Mouse (Mus musculus): ENCODE data around the gene Wt1. TPM values are rescaled to one million over a fixed set of nuclear protein-coding genes. Genes with fewer than 3 reads are reported as not detected.

Wt1 gene
- polyA plus RNA-seq, 1 experiment from 2014 or later, result 8.1 TPM

- H3K36me3 ChIP-seq (ENCODE audit: control insufficient read depth, insufficient read depth, low read length), result no peaks in the 10 kb centered on the region
- no peak for ATAC-seq
- H3K27ac ChIP-seq (ENCODE audit: low read length), result no peak overlapping the region
- no peak overlapping the region for H3K9ac ChIP-seq (ENCODE audit: low read depth, low read length)
- H3K9me3 ChIP-seq (ENCODE audit: control insufficient read depth, low read length), result no peaks in the 10 kb centered on the region
- H3K27me3 ChIP-seq (replicated peaks; ENCODE audit: control insufficient read depth, insufficient read depth, low read length), result no peaks in the 10 kb centered on the region
- no peak overlapping the region for H3K4me2 ChIP-seq (ENCODE audit: low read depth, low read length)
- H3K4me1 ChIP-seq (ENCODE audit: control insufficient read depth, insufficient read depth, low read length), result no peaks in the 10 kb centered on the region
- 88% methylated on average over 1 of the region's 1 CpGs for WGBS
- H3K4me3 ChIP-seq (ENCODE audit: low read length), result no peak overlapping the region
Observed at GRCm38 (mm10) chr2:105153046-105153445, 26.7 kb downstream of the Wt1 start.

DNA sequence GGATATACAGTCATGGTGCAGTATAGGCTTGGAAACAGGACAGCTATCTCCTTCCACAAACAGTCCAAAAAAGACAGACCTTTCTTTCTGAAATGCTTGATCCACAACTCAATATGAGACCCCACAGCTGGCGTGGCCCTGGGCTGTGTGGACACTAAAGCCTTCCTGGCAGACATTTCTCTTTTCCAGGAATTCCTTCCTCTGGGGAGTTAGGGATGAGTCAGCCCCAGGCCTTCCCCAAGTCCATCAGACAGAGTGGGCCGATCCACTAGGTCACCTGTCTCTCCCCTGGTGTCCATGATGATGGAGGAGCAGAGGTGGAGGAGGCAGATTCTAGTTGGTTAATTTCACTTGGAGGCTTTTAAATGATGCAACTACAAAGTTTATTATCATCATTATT is 34.6 kb downstream of the Wt1 start:
- no peaks in the 10 kb centered on the region for H3K27me3 ChIP-seq (replicated peaks; ENCODE audit: control insufficient read depth, insufficient read depth, low read length)
- H3K4me1 ChIP-seq (ENCODE audit: control insufficient read depth, insufficient read depth, low read length), result no peaks in the 10 kb centered on the region
- H3K4me3 ChIP-seq (ENCODE audit: low read length), result no peak overlapping the region
- H3K9ac ChIP-seq (ENCODE audit: low read depth, low read length), result no peak overlapping the region
- no peak for ATAC-seq
- H3K27ac ChIP-seq (ENCODE audit: low read length), result no peak overlapping the region
- 69% methylated on average over 2 of the region's 2 CpGs for WGBS
- no peaks in the 10 kb centered on the region for H3K36me3 ChIP-seq (ENCODE audit: control insufficient read depth, insufficient read depth, low read length)
- H3K4me2 ChIP-seq (ENCODE audit: low read depth, low read length), result no peak overlapping the region
- no peaks in the 10 kb centered on the region for H3K9me3 ChIP-seq (ENCODE audit: control insufficient read depth, low read length)

DNA sequence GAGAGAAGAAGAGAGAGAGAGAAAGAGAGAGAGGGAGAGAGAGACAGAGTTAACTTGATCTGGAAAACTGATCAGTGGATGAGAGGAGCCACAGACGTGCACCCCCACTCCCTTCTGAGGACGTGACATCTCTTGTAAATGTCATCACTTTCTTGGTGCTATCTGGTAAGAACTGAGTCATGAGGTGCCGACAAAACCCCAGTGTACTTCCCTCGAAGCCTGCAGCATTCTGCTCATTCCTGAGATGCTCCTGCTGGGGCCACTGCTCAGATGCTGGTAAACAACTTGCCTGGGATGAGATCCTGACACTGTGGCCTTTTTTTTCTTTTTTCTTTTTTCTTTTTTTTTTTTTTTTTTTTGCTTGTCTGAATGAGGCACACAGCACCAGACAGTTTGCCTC is 36.4 kb downstream of the Wt1 start:
- ATAC-seq, result no peak
- H3K36me3 ChIP-seq (ENCODE audit: control insufficient read depth, insufficient read depth, low read length), result no peaks in the 10 kb centered on the region
- no peaks in the 10 kb centered on the region for H3K9me3 ChIP-seq (ENCODE audit: control insufficient read depth, low read length)
- 20% methylated on average over 4 of the region's 4 CpGs for WGBS
- no peak overlapping the region for H3K9ac ChIP-seq (ENCODE audit: low read depth, low read length)
- H3K4me3 ChIP-seq (ENCODE audit: low read length), result no peak overlapping the region
- no peak overlapping the region for H3K27ac ChIP-seq (ENCODE audit: low read length)
- H3K4me2 ChIP-seq (ENCODE audit: low read depth, low read length), result no peak overlapping the region
- no peaks in the 10 kb centered on the region for H3K27me3 ChIP-seq (replicated peaks; ENCODE audit: control insufficient read depth, insufficient read depth, low read length)
- no peaks in the 10 kb centered on the region for H3K4me1 ChIP-seq (ENCODE audit: control insufficient read depth, insufficient read depth, low read length)

- no peak for ATAC-seq
- Histone ChIP-seq H3K4me2 (ENCODE audit: low read depth, low read length) (no peak overlapping the region), H3K9me3 (ENCODE audit: control insufficient read depth, low read length) (no peaks in the 10 kb centered on the region), H3K27me3 (replicated peaks; ENCODE audit: control insufficient read depth, insufficient read depth, low read length) (no peaks in the 10 kb centered on the region), H3K36me3 (ENCODE audit: control insufficient read depth, insufficient read depth, low read length) (no peaks in the 10 kb centered on the region), H3K4me3 (ENCODE audit: low read length) (no peak overlapping the region), H3K9ac (ENCODE audit: low read depth, low read length) (no peak overlapping the region), H3K4me1 (ENCODE audit: control insufficient read depth, insufficient read depth, low read length) (no peaks in the 10 kb centered on the region), H3K27ac (ENCODE audit: low read length) (no peak overlapping the region)
- 72% methylated on average over 3 of the region's 3 CpGs for WGBS
Observed at GRCm38 (mm10) chr2:105168137-105168536, 41.8 kb downstream of the Wt1 start.

DNA sequence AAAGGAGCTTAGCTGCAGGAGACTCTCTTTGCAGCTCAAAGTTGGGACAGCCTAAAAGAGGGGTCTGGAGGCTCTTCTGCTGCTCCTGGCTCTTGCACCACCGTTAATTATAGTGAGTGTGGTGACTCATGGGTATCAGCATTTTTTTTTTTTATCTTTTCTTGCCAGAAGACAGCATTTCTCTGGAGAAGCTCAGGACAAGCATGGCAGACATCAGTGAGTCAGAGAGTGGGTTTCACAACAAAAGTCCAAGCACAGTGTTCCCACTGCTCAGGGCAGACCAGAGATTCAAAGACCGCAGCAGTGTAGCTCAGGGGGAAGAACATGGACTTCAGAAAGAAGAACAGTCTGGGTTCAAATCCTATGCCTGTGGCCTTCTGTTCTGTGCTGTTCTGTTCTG is 47.9 kb downstream of the Wt1 start:
- no peak overlapping the region for H3K27ac ChIP-seq (ENCODE audit: low read length)
- no peaks in the 10 kb centered on the region for H3K27me3 ChIP-seq (replicated peaks; ENCODE audit: control insufficient read depth, insufficient read depth, low read length)
- no peak overlapping the region for H3K9ac ChIP-seq (ENCODE audit: low read depth, low read length)
- WGBS, result 65% methylated on average over 2 of the region's 2 CpGs
- ATAC-seq, result no peak
- no peaks in the 10 kb centered on the region for H3K36me3 ChIP-seq (ENCODE audit: control insufficient read depth, insufficient read depth, low read length)
- H3K4me1 ChIP-seq (ENCODE audit: control insufficient read depth, insufficient read depth, low read length), result no peaks in the 10 kb centered on the region
- no peaks in the 10 kb centered on the region for H3K9me3 ChIP-seq (ENCODE audit: control insufficient read depth, low read length)
- H3K4me3 ChIP-seq (ENCODE audit: low read length), result no peak overlapping the region
- H3K4me2 ChIP-seq (ENCODE audit: low read depth, low read length), result no peak overlapping the region

DNA sequence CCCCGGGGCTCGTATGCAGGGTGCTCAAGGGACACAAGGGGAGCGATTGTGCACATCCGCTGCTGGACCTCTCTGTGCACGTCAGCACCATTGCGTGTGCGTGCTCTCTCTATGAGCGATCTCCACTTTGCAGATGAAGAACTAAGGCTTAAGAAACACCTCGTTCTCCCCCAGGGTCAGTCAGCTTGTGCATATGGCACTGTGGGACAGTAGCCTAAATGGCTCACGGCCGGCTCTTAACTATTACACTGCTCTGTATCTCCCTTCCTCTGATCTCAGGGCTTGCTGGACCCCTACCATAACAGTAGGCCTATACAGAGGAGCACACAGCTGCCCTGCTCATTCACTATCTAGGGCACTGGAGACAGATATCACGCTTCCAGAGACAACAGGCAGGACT is 52.5 kb downstream of the Wt1 start:
- H3K9me3 ChIP-seq (ENCODE audit: control insufficient read depth, low read length), result no peaks in the 10 kb centered on the region
- no peaks in the 10 kb centered on the region for H3K36me3 ChIP-seq (ENCODE audit: control insufficient read depth, insufficient read depth, low read length)
- no peak for ATAC-seq
- 88% methylated on average over 12 of the region's 12 CpGs for WGBS
- H3K27me3 ChIP-seq (replicated peaks; ENCODE audit: control insufficient read depth, insufficient read depth, low read length), result no peaks in the 10 kb centered on the region
- H3K4me1 ChIP-seq (ENCODE audit: control insufficient read depth, insufficient read depth, low read length), result no peaks in the 10 kb centered on the region
- H3K9ac ChIP-seq (ENCODE audit: low read depth, low read length), result no peak overlapping the region
- H3K4me3 ChIP-seq (ENCODE audit: low read length), result no peak overlapping the region
- H3K4me2 ChIP-seq (ENCODE audit: low read depth, low read length), result no peak overlapping the region
- no peak overlapping the region for H3K27ac ChIP-seq (ENCODE audit: low read length)

- Histone ChIP-seq H3K9ac (ENCODE audit: low read depth, low read length) (no peak overlapping the region), H3K4me3 (ENCODE audit: low read length) (no peak overlapping the region), H3K27ac (ENCODE audit: low read length) (no peak overlapping the region), H3K4me1 (ENCODE audit: control insufficient read depth, insufficient read depth, low read length) (no peaks in the 10 kb centered on the region), H3K36me3 (ENCODE audit: control insufficient read depth, insufficient read depth, low read length) (no peaks in the 10 kb centered on the region), H3K27me3 (replicated peaks; ENCODE audit: control insufficient read depth, insufficient read depth, low read length) (no peaks in the 10 kb centered on the region), H3K4me2 (ENCODE audit: low read depth, low read length) (no peak overlapping the region), H3K9me3 (ENCODE audit: control insufficient read depth, low read length) (no peaks in the 10 kb centered on the region)
- no peak for ATAC-seq
- WGBS, result 34% methylated on average over 6 of the region's 6 CpGs
Observed at GRCm38 (mm10) chr2:105182501-105182900, 56.2 kb downstream of the Wt1 start.

DNA sequence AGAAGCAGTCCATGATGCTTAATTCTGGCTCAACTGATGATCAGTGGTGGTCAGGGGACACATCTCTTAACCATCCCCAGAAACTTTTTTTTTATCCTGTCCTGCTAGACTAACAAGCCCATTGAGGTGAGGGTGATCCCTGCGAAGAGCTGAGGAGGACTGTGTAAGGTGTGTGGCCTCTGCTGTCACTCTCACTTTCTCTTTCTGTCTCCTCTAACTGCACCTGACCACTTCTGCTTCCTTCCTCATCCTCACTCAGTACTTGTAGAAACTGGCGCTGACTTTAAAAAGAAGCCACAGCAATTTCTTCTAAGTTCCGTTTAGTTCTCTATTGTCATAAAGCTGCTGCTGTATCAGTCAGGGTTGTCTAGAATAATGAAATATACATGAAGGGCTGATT is 58.8 kb downstream of the Wt1 start:
- 83% methylated on average over 3 of the region's 3 CpGs for WGBS
- no peaks in the 10 kb centered on the region for H3K9me3 ChIP-seq (ENCODE audit: control insufficient read depth, low read length)

GRCm38 (mm10) chr2:105185768-105186529 is 59.6 kb downstream of the Wt1 start:
- Histone ChIP-seq H3K4me2 (ENCODE audit: low read depth, low read length) (no peak overlapping the region), H3K4me3 (ENCODE audit: low read length) (no peak overlapping the region), H3K4me1 (ENCODE audit: control insufficient read depth, insufficient read depth, low read length) (no peaks in the 10 kb centered on the region), H3K36me3 (ENCODE audit: control insufficient read depth, insufficient read depth, low read length) (no peaks in the 10 kb centered on the region), H3K9me3 (ENCODE audit: control insufficient read depth, low read length) (no peaks in the 10 kb centered on the region), H3K27ac (ENCODE audit: low read length) (no peak overlapping the region), H3K9ac (ENCODE audit: low read depth, low read length) (no peak overlapping the region), H3K27me3 (replicated peaks; ENCODE audit: control insufficient read depth, insufficient read depth, low read length) (no peaks in the 10 kb centered on the region)
- WGBS, result 84% methylated on average over 13 of the region's 13 CpGs
- ATAC-seq, result no peak

More for the DNA sequence above, 58.8 kb downstream of the Wt1 start:
- no peaks in the 10 kb centered on the region for H3K36me3 ChIP-seq (ENCODE audit: control insufficient read depth, insufficient read depth, low read length)
- H3K4me2 ChIP-seq (ENCODE audit: low read depth, low read length), result no peak overlapping the region
- H3K9ac ChIP-seq (ENCODE audit: low read depth, low read length), result no peak overlapping the region
- no peak overlapping the region for H3K27ac ChIP-seq (ENCODE audit: low read length)
- ATAC-seq, result no peak
- H3K27me3 ChIP-seq (replicated peaks; ENCODE audit: control insufficient read depth, insufficient read depth, low read length), result no peaks in the 10 kb centered on the region
- no peak overlapping the region for H3K4me3 ChIP-seq (ENCODE audit: low read length)
- H3K4me1 ChIP-seq (ENCODE audit: control insufficient read depth, insufficient read depth, low read length), result no peaks in the 10 kb centered on the region

DNA sequence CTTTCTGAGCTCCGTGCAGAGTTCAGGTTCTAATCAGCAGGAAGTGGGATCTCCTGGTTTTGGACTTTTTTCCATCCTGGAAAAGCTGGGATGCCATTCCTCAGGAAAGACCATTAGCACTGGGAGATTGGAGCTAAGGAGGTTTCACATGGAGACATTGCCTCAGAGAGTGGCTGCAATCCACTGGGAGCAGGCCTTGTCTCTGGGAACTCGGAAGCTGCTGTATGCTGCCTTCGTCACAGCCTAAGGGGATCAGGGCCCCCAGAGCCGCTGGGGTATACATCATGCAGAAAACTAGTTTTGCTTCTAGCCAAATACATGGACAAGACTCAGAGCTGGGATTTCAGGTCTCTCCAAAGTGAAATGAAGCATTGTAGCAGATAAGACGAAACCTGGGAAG is 60.3 kb downstream of the Wt1 start:
- H3K9me3 ChIP-seq (ENCODE audit: control insufficient read depth, low read length), result no peaks in the 10 kb centered on the region
- H3K27me3 ChIP-seq (replicated peaks; ENCODE audit: control insufficient read depth, insufficient read depth, low read length), result no peaks in the 10 kb centered on the region
- 65% methylated on average over 5 of the region's 5 CpGs for WGBS
- H3K27ac ChIP-seq (ENCODE audit: low read length), result no peak overlapping the region
- no peaks in the 10 kb centered on the region for H3K36me3 ChIP-seq (ENCODE audit: control insufficient read depth, insufficient read depth, low read length)
- H3K9ac ChIP-seq (ENCODE audit: low read depth, low read length), result no peak overlapping the region
- H3K4me2 ChIP-seq (ENCODE audit: low read depth, low read length), result no peak overlapping the region
- no peak for ATAC-seq
- H3K4me1 ChIP-seq (ENCODE audit: control insufficient read depth, insufficient read depth, low read length), result no peaks in the 10 kb centered on the region
- H3K4me3 ChIP-seq (ENCODE audit: low read length), result no peak overlapping the region

All from intestine, embryonic 16.5 days (tissue).